Mouse (Mus musculus): Measurements from ENCODE around the gene Gm21992.

DNA sequence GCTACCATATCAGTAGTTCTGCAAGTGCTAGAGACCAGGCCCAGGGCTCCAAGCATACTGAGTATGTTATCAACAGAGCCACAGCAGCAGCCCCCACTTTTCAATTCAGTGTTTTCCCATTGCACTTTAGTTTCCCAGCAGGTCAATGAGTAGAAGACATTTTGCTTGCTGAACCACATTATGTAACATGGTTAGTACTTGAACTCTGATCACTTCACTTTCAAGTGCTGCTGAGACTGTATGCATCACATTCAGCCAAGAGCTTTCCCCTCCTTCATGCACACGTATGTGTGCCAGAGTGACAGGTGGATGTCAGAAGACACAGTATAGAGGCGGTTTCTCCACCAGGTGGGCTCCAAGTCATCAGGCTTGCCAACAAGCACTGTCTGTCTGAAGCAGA, 28.5 kb downstream of the Gm21992 start:
- TF ChIP-seq CTCF (IDR thresholded peaks at IDR 0.05; ENCODE audit: insufficient read depth, low read depth, low read length) (no peak), POLR2A (IDR thresholded peaks at IDR 0.05; ENCODE audit: insufficient read depth, low read depth, low read length) (no peak)

Data from olfactory bulb, adult 2 months (tissue).